In the genomic region with DNA sequence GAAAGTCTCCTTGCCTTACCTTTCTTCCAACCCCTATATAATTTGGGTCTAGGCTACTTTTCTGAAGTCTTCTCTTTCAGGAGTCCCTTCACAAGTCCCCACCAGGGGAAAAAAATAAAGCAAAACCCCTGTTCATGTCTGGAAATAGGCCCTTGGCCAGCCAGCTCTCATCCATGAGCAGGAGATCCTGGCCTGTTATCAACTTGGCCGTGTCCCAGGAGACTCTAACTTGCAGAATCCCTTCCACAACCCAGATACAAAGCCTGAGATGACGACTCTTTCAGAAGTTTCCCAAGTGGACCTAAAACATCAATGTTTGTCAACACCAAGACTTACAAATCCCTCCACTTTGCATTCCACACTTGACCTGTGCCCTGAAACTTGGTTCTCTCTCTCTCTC, we compare ENCODE assay signal across 20 mouse cellular contexts.
DNase-seq lines count a peak whose midpoint lies in the region; ATAC-seq and TF ChIP-seq lines count a peak whose summit lies in the region.
"Had no signal": no experiment of that assay in that cellular context is flagged by ENCODE, and none has a peak within 500 bp of the region (broad histone marks: within the 10 kb centered on the region; RNA-seq: fewer than 3 reads in every experiment).

No protein-coding gene starts in this region.

- H3K27me3 ChIP-seq in lung, postnatal 0 days (replicated peaks; ENCODE audit: insufficient read depth, low read length): no peaks in the 10 kb centered on the region
- H3K27me3 ChIP-seq: embryonic facial prominence, embryonic 15.5 days had no signal

- no peak overlapping the region for H3K9ac ChIP-seq in lung, postnatal 0 days (replicated peaks; ENCODE audit: low read depth)
- H3K9ac ChIP-seq: embryonic facial prominence, embryonic 15.5 days had no signal

- 58% methylated on average over 2 of the region's 2 CpGs for WGBS in lung, postnatal 0 days

- no peak overlapping the region for H3K4me3 ChIP-seq in lung, postnatal 0 days (ENCODE audit: low read depth, low read length)
- H3K4me3 ChIP-seq: embryonic facial prominence, embryonic 15.5 days; heart, adult 2 months had no signal

- peak; percentile 25 for DNase-seq in adrenal gland, postnatal 25 days
- no peak for DNase-seq in adrenal gland, adult 8-10 months
- DNase-seq in heart, postnatal 4 days: peak; percentile 73
- DNase-seq in heart, adult 8-10 months (ENCODE audit: low spot score): no peak
- DNase-seq in lung, postnatal 0 days (ENCODE audit: low spot score): peak; percentile 28
- no peak for DNase-seq in lung, adult 18-20 months
- DNase-seq in lung, postnatal 4 days: peak; percentile 44 to 62
- DNase-seq in B cell, adult 2 months: no peak
- DNase-seq: cerebellum, adult 8-10 months; gastrocnemius, postnatal 36 days; heart, adult 2 months; kidney, adult 9 months; thymus, adult 18-20 months; thymus, postnatal 4 days had no signal

- no peak overlapping the region for H3K4me2 ChIP-seq in lung, postnatal 0 days (replicated peaks; ENCODE audit: low read depth, low read length)
- H3K4me2 ChIP-seq: embryonic facial prominence, embryonic 15.5 days; midbrain, embryonic 11.5 days had no signal

- no peak for TF ChIP-seq CTCF in lung, postnatal 0 days (IDR thresholded peaks at IDR 0.05)

- H3K36me3 ChIP-seq in lung, postnatal 0 days (ENCODE audit: insufficient read depth, low read length): no peaks in the 10 kb centered on the region
- H3K36me3 ChIP-seq: embryonic facial prominence, embryonic 15.5 days had no signal

- H3K27ac ChIP-seq in lung, postnatal 0 days (ENCODE audit: low read length): no peak overlapping the region
- H3K27ac ChIP-seq: embryonic facial prominence, embryonic 15.5 days; heart, adult 2 months; hindbrain, postnatal 0 days had no signal

- ATAC-seq in lung, postnatal 0 days: no peak
- ATAC-seq: CD4-positive, CD25-positive, alpha-beta regulatory T cell, adult 4 months; forebrain, embryonic 14.5 days; hindbrain, postnatal 0 days; intestine, embryonic 16.5 days had no signal

- TF ChIP-seq EP300 in lung, postnatal 0 days (IDR thresholded peaks at IDR 0.05): no peak

- no peaks in the 10 kb centered on the region for H3K9me3 ChIP-seq in lung, postnatal 0 days (ENCODE audit: low read length)
- H3K9me3 ChIP-seq: embryonic facial prominence, embryonic 15.5 days had no signal

- H3K4me1 ChIP-seq in lung, postnatal 0 days (ENCODE audit: insufficient read depth, low read depth, low read length): no peaks in the 10 kb centered on the region

Comparison
In these comparisons a context has a peak if more than half of its experiments do, and no peak if none do; other contexts are left out.
1. DNase-seq: peak in adrenal gland, postnatal 25 days (single experiment), heart, postnatal 4 days (single experiment), lung, postnatal 0 days (single experiment) and lung, postnatal 4 days (2 of 2); none in adrenal gland, adult 8-10 months (single experiment), heart, adult 8-10 months (single experiment), lung, adult 18-20 months (0 of 2) and B cell, adult 2 months (0 of 2).